Mouse (Mus musculus) gastrocnemius, postnatal 14 days (tissue): ENCODE data around the gene Wbp11. TPM values are rescaled to one million over a fixed set of nuclear protein-coding genes. Genes with fewer than 3 reads are reported as not detected.

Experiments
- DNase-seq: peaks from one replicate; pipeline ENCODE4 v3.0.0; 2021; ENCODE audit warnings: mixed read lengths
- intact Hi-C: fragments of 180-260 bp; cut with DNase I; formaldehyde crosslinking; loops from one replicate; pipeline ENCODE4 v1.15.1; 2025; ENCODE audit warnings: low total_unique reads
- long read RNA-seq, 2 experiments: library from polyadenylated mRNA; stranded (forward); transcript quantifications; one replicate each; pipeline ENCODE4 v2.0.0; 2021
- total RNA-seq, 2 experiments: library from RNA; stranded (reverse); gene quantifications; 2 replicates each; pipeline ENCODE4 v1.2.3; 2021

Wbp11 gene
- 10 to 100 TPM; 49.2 to 53.1 TPM for total RNA-seq
- long read RNA-seq, experiment 1, transcript Wbp11-201 (12 exons, 2,739 nt) = major isoform, 55 of 81 reads
- long read RNA-seq, experiment 1, partial matches to known transcripts = 14 of 81 reads
- long read RNA-seq, experiment 1, other reads (novel, unspliced or antisense) = 12 of 81 reads
- long read RNA-seq, experiment 2, transcript Wbp11-201 (12 exons, 2,739 nt) = major isoform, 61 of 79 reads
- long read RNA-seq, experiment 2, partial matches to known transcripts = 1 of 79 reads
- long read RNA-seq, experiment 2, other reads (novel, unspliced or antisense) = 17 of 79 reads

GRCm38 (mm10) chr6:136827881-136828561 is at the start of gene Wbp11:
Gene Wbp11, minus strand, starts transcription at chr6:136828233.
- intact Hi-C loops = no loop called here
- peak; percentile 96 for DNase-seq

- intact Hi-C loops = no loop called here
- DNase-seq = peak; percentile 46
Observed at GRCm38 (mm10) chr6:136875670-136876069, 47.6 kb upstream of the Wbp11 start, which contains the start of gene Mgp. Gene Mgp, minus strand, starts transcription at chr6:136875823.

GRCm38 (mm10) chr6:136874599-136874998 is 46.6 kb upstream of the Wbp11 start:
- DNase-seq = no peak
- intact Hi-C loops = no loop called here

GRCm38 (mm10) chr6:136868921-136869320 is 40.9 kb upstream of the Wbp11 start:
- intact Hi-C loops = no loop called here
- no peak for DNase-seq

- intact Hi-C loops = no loop called here
Observed at GRCm38 (mm10) chr6:136866150-136866549, 38.1 kb upstream of the Wbp11 start.

GRCm38 (mm10) chr6:136865360-136865759 is 37.3 kb upstream of the Wbp11 start:
- intact Hi-C loops = no loop called here
- no peak for DNase-seq

More at GRCm38 (mm10) chr6:136866150-136866549, 38.1 kb upstream of the Wbp11 start:
- no peak for DNase-seq

GRCm38 (mm10) chr6:136861020-136861419 is 33.0 kb upstream of the Wbp11 start:
- DNase-seq = no peak
- intact Hi-C loops = loop anchor here (2.0 to 5.0 kb wide), 3 partner anchors 60 to 121 kb away; no protein-coding TSS in a partner anchor

- intact Hi-C loops = no loop called here
- DNase-seq = no peak
Observed at GRCm38 (mm10) chr6:136858420-136858819, 30.4 kb upstream of the Wbp11 start.

GRCm38 (mm10) chr6:136857873-136858260 is 29.8 kb upstream of the Wbp11 start:
- intact Hi-C loops = no loop called here
- DNase-seq = no peak

- DNase-seq = no peak
- intact Hi-C loops = no loop called here
Observed at GRCm38 (mm10) chr6:136857186-136857872, 29.3 kb upstream of the Wbp11 start, which contains the start of gene Art4. Gene Art4, minus strand, starts transcription at chr6:136857733.

- intact Hi-C loops = no loop called here
Observed at GRCm38 (mm10) chr6:136856071-136856636, 28.1 kb upstream of the Wbp11 start.

GRCm38 (mm10) chr6:136855183-136855582 is 27.1 kb upstream of the Wbp11 start:
- no peak for DNase-seq
- intact Hi-C loops = no loop called here

More at GRCm38 (mm10) chr6:136856071-136856636, 28.1 kb upstream of the Wbp11 start:
- no peak for DNase-seq

- intact Hi-C loops = no loop called here
- DNase-seq = no peak
Observed at GRCm38 (mm10) chr6:136854361-136854781, 26.3 kb upstream of the Wbp11 start.

- intact Hi-C loops = no loop called here
- DNase-seq = no peak
Observed at GRCm38 (mm10) chr6:136852762-136853161, 24.7 kb upstream of the Wbp11 start.

GRCm38 (mm10) chr6:136852348-136852747 is 24.3 kb upstream of the Wbp11 start:
- DNase-seq = no peak
- intact Hi-C loops = no loop called here

GRCm38 (mm10) chr6:136850267-136850666 is 22.2 kb upstream of the Wbp11 start:
- no peak for DNase-seq
- intact Hi-C loops = no loop called here

GRCm38 (mm10) chr6:136848971-136849370 is 20.9 kb upstream of the Wbp11 start:
- intact Hi-C loops = no loop called here
- no peak for DNase-seq

GRCm38 (mm10) chr6:136848399-136848798 is 20.4 kb upstream of the Wbp11 start:
- no peak for DNase-seq
- intact Hi-C loops = no loop called here

- intact Hi-C loops = no loop called here
- peak; percentile 56 for DNase-seq
Observed at GRCm38 (mm10) chr6:136847790-136848189, 19.8 kb upstream of the Wbp11 start.

- no peak for DNase-seq
- intact Hi-C loops = no loop called here
Observed at GRCm38 (mm10) chr6:136847267-136847666, 19.2 kb upstream of the Wbp11 start.
